Mouse (Mus musculus) intestine, embryonic 14.5 days (tissue): ENCODE data around the gene Cyb5rl. TPM values are rescaled to one million over a fixed set of nuclear protein-coding genes. Genes with fewer than 3 reads are reported as not detected.

ENCODE experiments used
- ATAC-seq: fragments of 200-750 bp; cut with Nextera tagmentation; replicated peaks from 2 replicates; pipeline ENCODE4 v1.8.0; 2017; ENCODE audit warnings: low read depth, moderate number of reproducible peaks, moderate TSS enrichment, moderate library complexity; ENCODE audit not compliant: low FRiP score, low TSS enrichment
- DNase-seq: peaks from one replicate; pipeline ENCODE4 v3.0.0-alpha.2; 2018; ENCODE audit warnings: low spot score
- H3K27ac ChIP-seq: fragments of 300-500 bp; sonication (generic); 2 replicates; pipeline ENCODE4 v1.5.1; 2014; ENCODE audit warnings: low read depth, mild to moderate bottlenecking, control low read depth
- H3K27me3 ChIP-seq: fragments of 300-500 bp; sonication (generic); replicated peaks from 2 replicates; pipeline ENCODE4 v1.6.1; 2014; ENCODE audit warnings: low read length, control low read depth; ENCODE audit not compliant: control insufficient read depth, insufficient read depth
- H3K36me3 ChIP-seq: fragments of 300-500 bp; sonication (generic); 2 replicates; pipeline ENCODE4 v1.6.1; 2014; ENCODE audit warnings: low read length, control low read depth; ENCODE audit not compliant: control insufficient read depth, insufficient read depth
- H3K4me1 ChIP-seq: fragments of 300-500 bp; sonication (generic); replicated peaks from 2 replicates; pipeline ENCODE4 v1.6.1; 2014; ENCODE audit warnings: low read length, control low read depth, mixed read lengths; ENCODE audit not compliant: control insufficient read depth, insufficient read depth
- H3K4me2 ChIP-seq: fragments of 300-500 bp; sonication (generic); 2 replicates; pipeline ENCODE4 v1.6.1; 2014; ENCODE audit warnings: low read length
- H3K4me3 ChIP-seq: fragments of 300-500 bp; sonication (generic); 2 replicates; pipeline ENCODE4 v1.5.1; 2014; ENCODE audit warnings: low read depth, low read length, control low read depth, mixed read lengths
- H3K9ac ChIP-seq: fragments of 300-500 bp; sonication (generic); 2 replicates; pipeline ENCODE4 v1.6.1; 2014; ENCODE audit warnings: mild to moderate bottlenecking, low read length
- H3K9me3 ChIP-seq: fragments of 300-500 bp; sonication (generic); 2 replicates; pipeline ENCODE4 v1.6.1; 2016; ENCODE audit warnings: low read length, control low read depth; ENCODE audit not compliant: control insufficient read depth
- WGBS: fragments of 180-500 bp; shearing (Covaris S2); extraction: QIAGEN DNeasy Blood & Tissue Kit; methylation state at CpG from one replicate; pipeline ENCODE4 v1.1.7; 2014; 5-methylcytosine and 5-hydroxymethylcytosine counted together
- polyA plus RNA-seq: library from polyadenylated mRNA; unstranded; fragments of >200 nt; fragmentation: Nextera tagmentation; extraction: Ambion mirVana; gene quantifications from 2 replicates; pipeline ENCODE4 v1.2.1, GENCODE M21; 2014

Gene Cyb5rl
- polyA plus RNA-seq, 1 experiment from 2014 or later: 8.7 TPM

DNA sequence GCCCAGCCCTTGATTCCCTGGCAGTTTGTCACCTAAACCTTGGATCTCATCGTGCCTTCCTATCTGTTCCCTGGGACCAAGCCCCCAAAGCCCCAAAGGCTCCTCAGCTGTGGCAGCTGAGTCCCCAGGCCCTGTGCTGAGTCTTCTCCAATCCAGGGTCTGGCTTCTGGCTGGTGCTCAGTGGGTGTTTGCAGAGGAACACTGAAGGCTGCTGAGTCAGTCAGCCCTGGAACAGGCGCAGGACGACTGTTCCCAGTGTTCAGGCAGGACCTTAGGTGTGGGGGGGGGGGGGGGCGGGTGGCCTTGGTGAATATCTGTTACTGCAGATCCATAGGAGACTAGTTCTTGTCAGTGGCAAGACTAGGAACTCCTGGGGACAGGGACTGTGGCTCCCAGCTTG, 14.9 kb upstream of the Cyb5rl start:
- no peak overlapping the region for H3K4me3 ChIP-seq
- no peak overlapping the region for H3K27ac ChIP-seq
- no peak overlapping the region for H3K4me2 ChIP-seq
- no peaks in the 10 kb centered on the region for H3K27me3 ChIP-seq
- ATAC-seq: no peak
- no peaks in the 10 kb centered on the region for H3K9me3 ChIP-seq
- H3K9ac ChIP-seq: no peak overlapping the region
- no peaks in the 10 kb centered on the region for H3K4me1 ChIP-seq
- WGBS: 44% methylated on average over 4 of the region's 4 CpGs
- peaks cover 37% of the 10 kb centered on the region for H3K36me3 ChIP-seq
- no peak for DNase-seq

DNA sequence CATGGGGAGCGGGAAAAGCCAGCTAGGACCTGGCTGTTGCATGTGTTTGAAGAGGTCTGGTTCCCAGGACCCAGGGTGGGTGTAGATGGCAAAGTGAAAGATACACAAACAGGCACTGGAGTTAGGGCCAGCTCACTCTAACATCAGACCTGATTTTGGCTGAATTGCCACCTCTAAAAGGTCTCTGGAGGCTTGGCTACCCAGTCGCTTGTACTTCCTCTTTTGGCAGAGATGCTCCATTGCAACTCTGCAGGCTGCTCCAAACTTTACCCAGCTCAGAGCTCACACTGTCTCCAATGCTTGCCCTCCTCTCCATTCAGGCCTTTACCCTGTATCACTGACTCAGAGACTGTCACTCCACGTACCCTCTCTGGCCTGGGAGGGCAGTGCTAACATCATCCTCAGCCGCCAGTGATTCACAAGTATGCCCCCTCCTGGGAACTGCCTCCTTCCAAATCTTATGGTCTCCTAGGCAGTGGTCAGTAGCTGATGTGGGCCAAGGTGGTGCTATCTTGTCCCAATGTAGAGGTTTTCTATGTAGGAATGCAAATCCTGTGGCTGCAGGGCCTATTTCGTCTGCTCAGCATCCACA, 13.7 kb upstream of the Cyb5rl start:
- DNase-seq: no peak
- ATAC-seq: no peak
- WGBS: 51% methylated on average over 5 of the region's 5 CpGs
- no peaks in the 10 kb centered on the region for H3K4me1 ChIP-seq
- H3K9me3 ChIP-seq: no peaks in the 10 kb centered on the region
- no peaks in the 10 kb centered on the region for H3K27me3 ChIP-seq
- H3K9ac ChIP-seq: no peak overlapping the region
- peaks cover 38% of the 10 kb centered on the region for H3K36me3 ChIP-seq
- no peak overlapping the region for H3K4me3 ChIP-seq
- H3K27ac ChIP-seq: no peak overlapping the region
- H3K4me2 ChIP-seq: no peak overlapping the region

DNA sequence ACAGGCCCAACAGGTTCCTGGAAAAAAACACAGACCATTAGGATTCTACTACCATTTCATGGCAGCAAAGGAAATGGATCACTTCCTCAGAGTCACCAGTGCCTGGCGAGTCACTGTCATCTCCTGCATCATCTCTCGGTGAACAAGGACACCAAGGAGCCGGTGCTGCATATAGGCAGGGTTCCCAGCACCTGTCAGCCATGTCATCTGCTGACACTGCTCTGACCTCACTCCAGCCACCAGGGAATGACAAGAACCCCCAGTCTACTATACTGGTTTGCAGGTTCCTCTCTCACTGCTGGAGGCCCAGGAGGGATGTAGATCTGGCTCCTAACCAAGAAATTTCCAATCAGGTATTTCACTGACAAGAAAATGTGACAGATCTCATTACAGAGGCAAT, 10.7 kb upstream of the Cyb5rl start:
- WGBS: 73% methylated on average over 3 of the region's 3 CpGs
- Histone ChIP-seq H3K4me3 (no peak overlapping the region), H3K4me1 (no peaks in the 10 kb centered on the region), H3K27me3 (no peaks in the 10 kb centered on the region), H3K4me2 (no peak overlapping the region), H3K36me3 (peaks cover 50% of the 10 kb centered on the region), H3K27ac (no peak overlapping the region), H3K9me3 (no peaks in the 10 kb centered on the region), H3K9ac (no peak overlapping the region)
- DNase-seq (no peak), ATAC-seq (no peak)

DNA sequence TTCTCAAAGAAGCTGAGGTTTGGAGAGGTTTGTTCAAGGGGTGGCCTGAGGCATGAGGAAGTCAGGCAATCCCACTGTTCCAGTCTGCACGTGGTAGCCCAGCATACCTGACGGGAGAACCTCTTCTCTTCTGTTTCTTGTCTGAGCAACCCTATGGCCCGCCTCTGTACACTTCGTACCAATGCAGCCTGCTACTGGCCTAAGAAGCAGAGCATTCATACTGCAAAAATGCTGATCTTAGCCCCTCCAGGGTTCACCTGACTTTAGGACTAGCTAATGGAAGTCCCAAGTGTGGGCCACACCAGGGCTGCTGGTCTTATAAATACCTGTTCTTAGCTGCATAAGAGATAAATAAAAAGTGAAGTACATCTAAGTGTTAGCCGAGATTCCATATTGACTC, 8.4 kb upstream of the Cyb5rl start:
- Histone ChIP-seq H3K9me3 (no peaks in the 10 kb centered on the region), H3K4me1 (no peaks in the 10 kb centered on the region), H3K9ac (no peak overlapping the region), H3K27me3 (no peaks in the 10 kb centered on the region), H3K27ac (no peak overlapping the region), H3K4me3 (no peak overlapping the region), H3K36me3 (peaks cover 71% of the 10 kb centered on the region), H3K4me2 (no peak overlapping the region)
- WGBS: 82% methylated on average over 5 of the region's 5 CpGs
- DNase-seq: no peak
- ATAC-seq: no peak

DNA sequence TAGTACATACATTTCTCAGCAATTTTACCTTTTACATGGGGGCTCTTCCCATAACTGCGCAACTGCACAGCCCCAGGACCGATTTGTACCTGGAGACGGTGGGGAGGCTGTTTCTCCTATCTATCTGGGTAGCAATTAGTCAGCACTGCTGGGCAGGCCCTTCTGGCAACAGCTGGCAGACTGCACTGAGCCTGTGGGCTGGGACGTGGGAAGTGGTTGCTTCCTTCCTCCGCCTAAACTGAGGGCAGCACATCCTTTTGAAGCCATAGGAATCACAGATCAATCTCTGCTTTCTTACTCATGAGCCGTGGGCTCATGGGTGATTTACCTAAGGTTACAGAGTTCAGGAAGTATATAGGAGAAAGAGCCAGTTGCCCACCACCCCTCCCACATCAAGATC, 8.0 kb upstream of the Cyb5rl start:
- H3K4me2 ChIP-seq: no peak overlapping the region
- no peak overlapping the region for H3K9ac ChIP-seq
- no peak overlapping the region for H3K27ac ChIP-seq
- no peaks in the 10 kb centered on the region for H3K4me1 ChIP-seq
- no peak overlapping the region for H3K4me3 ChIP-seq
- ATAC-seq (no peak), DNase-seq (no peak)
- H3K36me3 ChIP-seq: peaks cover 75% of the 10 kb centered on the region
- WGBS: 80% methylated on average over 6 of the region's 6 CpGs
- no peaks in the 10 kb centered on the region for H3K9me3 ChIP-seq
- H3K27me3 ChIP-seq: no peaks in the 10 kb centered on the region

DNA sequence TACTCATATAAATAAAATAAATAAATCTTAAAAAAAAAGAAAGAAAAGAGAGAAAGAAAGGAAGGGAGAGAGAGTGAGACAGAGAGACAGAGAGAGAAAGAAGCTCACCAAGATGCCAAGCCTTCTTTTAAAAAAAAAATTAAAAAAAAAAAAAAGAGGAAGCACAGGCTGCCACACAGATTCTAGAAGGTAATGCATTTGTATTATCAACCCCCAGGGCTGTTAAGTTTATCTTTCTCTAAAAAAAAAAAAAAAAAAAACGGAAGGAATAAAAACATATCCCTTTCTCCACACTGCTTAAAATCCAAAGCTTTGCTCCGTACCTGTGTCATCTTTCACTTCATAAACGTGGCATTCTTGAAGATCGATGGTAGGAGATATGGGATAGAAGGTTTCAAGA, 5.2 kb upstream of the Cyb5rl start:
- Histone ChIP-seq H3K27ac (no peak overlapping the region), H3K4me1 (peaks cover 9% of the 10 kb centered on the region), H3K9ac (no peak overlapping the region), H3K27me3 (no peaks in the 10 kb centered on the region), H3K9me3 (no peaks in the 10 kb centered on the region), H3K4me2 (no peak overlapping the region), H3K4me3 (no peak overlapping the region), H3K36me3 (peaks cover 81% of the 10 kb centered on the region)
- no peak for ATAC-seq
- no peak for DNase-seq
- 94% methylated on average over 4 of the region's 4 CpGs for WGBS

DNA sequence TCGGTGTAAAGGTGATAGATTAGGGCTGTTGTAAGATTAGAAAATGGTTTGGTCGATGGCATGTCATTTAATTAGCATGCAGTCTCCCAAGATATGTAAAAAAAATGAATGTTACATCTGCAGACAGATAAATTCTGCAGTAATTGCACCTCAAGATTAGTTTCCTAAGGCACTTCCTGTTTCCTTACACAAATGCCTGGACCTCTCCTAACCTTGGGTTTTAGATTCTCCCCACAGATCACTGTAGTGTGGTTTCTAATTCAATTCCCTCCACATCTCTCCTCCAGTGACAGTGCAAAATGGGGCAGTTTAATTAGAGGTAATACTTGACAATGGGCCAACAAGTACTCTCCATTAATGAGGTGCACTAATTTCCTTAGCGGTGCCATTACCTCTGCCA, 3.6 kb upstream of the Cyb5rl start:
- no peak overlapping the region for H3K9ac ChIP-seq
- peaks cover 9% of the 10 kb centered on the region for H3K4me1 ChIP-seq
- ATAC-seq (no peak), DNase-seq (no peak)
- no peaks in the 10 kb centered on the region for H3K9me3 ChIP-seq
- no peak overlapping the region for H3K27ac ChIP-seq
- H3K4me2 ChIP-seq: no peak overlapping the region
- peaks cover 64% of the 10 kb centered on the region for H3K36me3 ChIP-seq
- WGBS: 89% methylated on average over 3 of the region's 3 CpGs
- no peak overlapping the region for H3K4me3 ChIP-seq
- no peaks in the 10 kb centered on the region for H3K27me3 ChIP-seq

DNA sequence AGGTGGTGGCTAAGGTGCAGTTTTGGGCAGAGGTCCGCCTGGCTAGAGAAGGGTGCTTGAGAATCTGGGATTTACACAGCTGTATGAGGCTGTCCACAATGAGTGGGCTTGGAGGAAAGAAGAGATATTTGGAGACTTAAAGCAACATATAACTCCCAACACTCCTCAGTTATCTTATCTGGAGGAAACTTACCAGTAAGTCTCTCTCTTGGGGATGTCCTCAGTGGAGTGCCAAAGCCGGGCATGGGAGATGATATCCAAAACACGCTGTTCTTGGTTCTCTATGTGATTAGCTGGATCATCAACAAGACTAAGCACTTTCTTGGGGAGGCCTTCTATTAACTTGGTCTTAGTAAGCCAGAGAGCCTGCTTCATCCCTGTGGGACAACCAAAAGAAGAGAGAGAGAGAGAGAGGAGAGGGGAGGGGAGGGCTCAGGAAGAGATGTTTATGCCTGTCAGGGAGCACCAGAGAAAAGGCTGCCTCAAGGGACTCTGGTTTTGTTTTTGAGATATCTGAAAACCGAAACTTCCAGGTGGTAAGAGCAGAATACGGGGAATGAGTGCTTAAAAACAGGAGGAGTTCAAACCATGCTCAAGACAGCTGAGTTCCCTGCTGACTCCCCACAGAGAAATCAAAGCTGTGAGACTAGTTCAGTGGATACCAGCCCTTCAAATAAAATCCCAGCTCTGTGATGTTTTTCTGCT, 2.2 kb upstream of the Cyb5rl start:
- peaks cover 9% of the 10 kb centered on the region for H3K4me1 ChIP-seq
- no peak overlapping the region for H3K4me2 ChIP-seq
- no peaks in the 10 kb centered on the region for H3K27me3 ChIP-seq
- H3K9ac ChIP-seq: no peak overlapping the region
- no peak for ATAC-seq
- DNase-seq: no peak
- no peak overlapping the region for H3K4me3 ChIP-seq
- WGBS: 87% methylated on average over 5 of the region's 5 CpGs
- H3K9me3 ChIP-seq: no peaks in the 10 kb centered on the region
- no peak overlapping the region for H3K27ac ChIP-seq
- peaks cover 52% of the 10 kb centered on the region for H3K36me3 ChIP-seq
